Mouse (Mus musculus) lung, postnatal 0 days (tissue): Measurements from ENCODE around the gene N4bp1.

Source experiments
- CTCF ChIP-seq: IDR thresholded peaks from 2 replicates; pipeline ENCODE4 v1.5.1; 2016; ENCODE audit warnings: antibody characterized with exemption, mild to moderate bottlenecking
- EP300 ChIP-seq: IDR thresholded peaks from 2 replicates; pipeline ENCODE4 v1.6.1; 2016; ENCODE audit warnings: antibody characterized with exemption, mild to moderate bottlenecking, control low read depth

DNA sequence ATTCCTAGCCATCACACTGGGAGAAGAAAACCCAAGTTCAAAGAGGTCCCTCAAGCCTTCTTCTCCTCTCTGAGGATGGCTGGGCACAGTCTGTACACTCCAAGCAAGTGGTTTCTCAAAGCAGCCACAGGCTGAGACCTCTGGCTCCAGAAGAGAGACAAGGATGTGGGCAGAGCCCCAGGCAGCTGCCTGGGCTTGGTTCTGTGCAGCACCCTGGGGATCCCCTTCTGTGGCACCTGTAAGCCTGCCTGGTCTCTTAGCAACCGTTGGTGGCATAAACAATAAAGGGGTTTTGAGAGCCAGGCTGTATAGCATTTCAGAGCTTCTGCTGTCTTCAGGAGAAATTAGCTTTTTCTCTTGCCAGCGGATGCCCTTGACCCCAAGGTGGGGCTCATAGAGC is 87.4 kb downstream of the N4bp1 start:
- TF ChIP-seq CTCF, result no peak
- no peak for TF ChIP-seq EP300
